Mouse (Mus musculus): ENCODE data around the gene Scn8a.

- TF ChIP-seq CTCF (conservative IDR thresholded peaks at IDR 0.05; ENCODE audit: insufficient read depth, insufficient read length, low read depth, low read length): no peak
- TF ChIP-seq POLR2A (IDR thresholded peaks at IDR 0.05; ENCODE audit: low read depth, low read length): no peak
These were observed 172.3 kb downstream of the Scn8a start for GRCm38 (mm10) chr15:101041966-101042365.
